Mouse (Mus musculus): Measurements from ENCODE around the gene Capza2.
A peak's percentile ranks its signal among the peaks of the same experiment; 100 is the strongest.
"Not testable (repeated sequence)": the region's sequence is repeated elsewhere in the genome, so short reads cannot be mapped to it uniquely, and the experiment has no call there.

The Capza2 gene

DNA sequence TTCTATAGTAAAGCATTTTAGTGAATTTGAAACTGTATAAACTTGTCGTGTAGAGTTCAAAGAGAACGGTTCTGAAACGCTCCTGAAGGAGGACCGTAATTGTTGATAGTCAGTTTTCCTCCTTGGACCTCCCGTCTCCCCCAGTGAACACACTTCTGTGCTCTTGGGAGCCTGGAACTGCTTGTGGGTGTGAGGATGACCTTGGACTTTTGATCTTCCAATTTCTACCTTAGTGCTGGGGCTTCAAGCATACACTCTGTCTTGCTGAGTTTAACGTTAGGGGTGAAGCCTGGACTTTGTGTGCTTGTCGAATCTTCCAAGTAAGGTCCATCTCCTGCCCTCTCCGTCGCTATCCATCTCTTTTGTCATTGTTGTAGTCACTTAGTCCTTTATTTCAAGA lies 4.0 kb downstream of the Capza2 start:
- DNase-seq (ENCODE audit: low spot score) = no peak

DNA sequence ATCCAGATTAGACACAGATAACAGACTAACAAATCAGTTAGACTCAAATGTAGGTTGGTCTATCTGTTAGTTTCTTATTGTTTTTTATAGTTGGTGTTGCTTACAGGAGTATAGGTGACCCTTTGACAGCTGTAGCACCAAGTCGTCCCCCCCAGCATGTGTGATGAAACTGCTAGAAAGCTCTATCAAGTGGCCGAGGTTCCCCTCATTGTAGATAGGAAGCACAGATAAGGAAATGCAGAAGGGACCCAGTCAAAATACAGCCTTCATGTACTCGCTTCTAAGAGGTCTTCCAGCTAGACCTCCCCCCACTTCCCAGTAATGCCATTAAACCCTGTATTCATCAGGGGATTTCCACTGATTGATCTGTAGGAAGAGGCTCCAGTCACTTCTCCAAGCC lies 6.7 kb downstream of the Capza2 start:
- DNase-seq (ENCODE audit: low spot score) = no peak

DNA sequence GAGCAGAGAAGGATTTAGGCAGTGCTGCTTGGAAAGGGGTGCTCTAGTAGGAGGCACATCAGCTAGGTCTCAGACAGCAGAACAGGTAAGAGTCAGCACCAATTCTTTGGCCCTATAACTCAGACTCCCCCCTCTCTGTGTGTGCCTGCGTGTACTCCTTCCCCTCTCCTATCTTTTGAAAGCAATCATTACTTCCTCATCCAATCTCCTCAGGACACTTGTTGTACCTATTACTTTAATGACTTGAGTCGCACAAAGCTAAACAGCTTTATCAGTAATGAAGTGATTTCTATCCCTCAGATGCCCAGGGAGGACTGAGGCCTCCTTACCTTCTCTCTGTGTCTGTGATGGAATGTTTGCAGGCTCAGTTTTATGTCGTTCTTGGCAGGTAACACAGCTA lies 10.1 kb downstream of the Capza2 start:
- DNase-seq (ENCODE audit: low spot score) = no peak

DNA sequence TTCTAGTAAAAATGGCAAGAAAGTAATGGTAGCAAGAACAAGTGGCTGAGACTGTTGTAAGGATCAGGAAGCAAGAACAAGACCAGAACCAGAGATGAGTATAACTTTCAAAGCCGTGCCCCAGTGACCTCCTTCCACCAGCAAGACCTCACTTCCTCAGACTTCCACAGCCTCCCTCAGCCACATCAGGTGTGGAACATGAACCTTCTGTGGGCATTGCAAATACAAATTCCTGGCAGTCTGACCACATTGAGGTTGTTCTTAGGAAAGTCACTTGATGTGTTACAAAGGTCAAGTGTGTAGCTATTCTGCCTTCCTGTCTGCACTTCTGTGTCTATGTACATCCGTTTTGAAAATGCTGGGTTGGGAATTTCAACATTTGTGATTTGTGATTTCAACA lies 16.1 kb downstream of the Capza2 start:
- no peak for DNase-seq (ENCODE audit: low spot score)

DNA sequence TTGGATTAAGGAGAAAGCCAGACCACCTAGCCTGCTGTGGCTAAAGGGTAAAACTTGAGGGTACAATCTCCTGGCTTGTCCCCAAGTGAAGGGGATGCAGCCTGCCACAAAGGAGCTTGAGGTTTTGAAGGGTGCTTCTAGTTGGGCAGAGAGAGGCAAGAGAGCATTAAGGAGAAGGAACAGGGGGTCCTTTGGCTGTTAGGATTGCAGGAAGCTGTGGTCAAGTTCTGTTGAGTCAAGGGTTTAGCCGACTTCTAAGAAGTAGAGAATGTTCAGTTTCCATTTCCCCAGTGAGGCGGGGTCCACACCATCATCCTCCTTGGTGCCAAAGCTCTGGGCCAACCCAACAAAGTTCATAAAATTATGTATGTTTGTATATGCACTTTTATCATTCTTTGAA lies 19.0 kb downstream of the Capza2 start:
- no peak for DNase-seq (ENCODE audit: low spot score)

DNA sequence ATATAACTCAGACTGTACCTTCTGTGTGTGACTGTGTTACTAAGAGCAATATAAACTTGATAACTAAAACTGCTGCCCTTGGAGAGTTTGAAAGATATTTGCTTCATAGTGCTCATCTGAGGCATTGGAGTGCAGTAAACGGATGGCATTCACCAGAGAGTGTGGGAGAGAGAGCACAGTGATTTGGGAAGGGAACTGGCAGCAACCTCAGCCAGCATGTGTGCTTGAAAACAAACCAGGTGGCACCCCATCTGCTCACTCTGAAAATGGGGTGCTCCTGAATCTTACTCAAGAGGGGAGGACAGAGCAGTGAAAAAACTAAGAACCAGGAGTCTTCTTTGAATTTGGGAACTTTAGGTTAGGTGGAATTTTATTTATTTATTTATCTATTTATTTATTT lies 21.3 kb downstream of the Capza2 start:
- DNase-seq (ENCODE audit: low spot score) = no peak

DNA sequence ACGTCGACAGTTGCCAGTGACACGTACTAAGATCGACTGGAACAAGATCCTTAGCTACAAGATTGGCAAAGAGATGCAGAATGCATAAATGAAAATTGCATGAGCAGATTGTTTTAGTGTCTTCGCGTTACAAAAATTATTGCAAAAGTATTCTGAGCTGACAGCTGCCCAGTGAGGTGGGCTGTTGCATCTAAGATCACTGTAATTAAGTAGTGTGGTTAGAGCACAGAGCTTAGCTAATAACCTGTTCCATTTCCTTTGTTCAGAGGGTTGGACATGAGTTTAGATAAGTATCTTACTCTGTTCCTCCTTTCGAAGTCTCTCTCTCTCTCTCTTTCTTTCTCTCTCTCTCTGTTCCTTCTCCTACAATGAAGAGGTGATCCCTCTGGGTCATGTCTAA lies 29.3 kb downstream of the Capza2 start:
- DNase-seq (ENCODE audit: low spot score) = no peak

DNA sequence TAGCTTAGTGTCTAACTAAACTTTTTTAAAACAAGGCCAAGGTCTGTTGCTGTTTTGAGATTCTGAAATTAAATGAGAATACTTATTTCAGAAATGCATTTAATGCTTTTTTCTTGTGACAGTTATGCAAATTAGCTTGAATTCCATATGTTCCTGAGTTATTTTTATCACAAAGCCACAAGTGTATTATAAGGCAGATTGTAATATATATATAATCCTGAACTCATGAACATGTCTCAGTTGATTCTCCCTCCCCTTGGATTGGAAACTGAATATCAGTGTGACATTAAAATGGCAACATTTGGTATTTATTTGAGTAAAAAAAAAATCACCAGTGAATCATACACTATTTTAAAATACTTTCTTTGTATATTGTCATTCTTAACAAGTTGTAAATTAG lies 30.0 kb downstream of the Capza2 start:
- DNase-seq (ENCODE audit: low spot score) = no peak

DNA sequence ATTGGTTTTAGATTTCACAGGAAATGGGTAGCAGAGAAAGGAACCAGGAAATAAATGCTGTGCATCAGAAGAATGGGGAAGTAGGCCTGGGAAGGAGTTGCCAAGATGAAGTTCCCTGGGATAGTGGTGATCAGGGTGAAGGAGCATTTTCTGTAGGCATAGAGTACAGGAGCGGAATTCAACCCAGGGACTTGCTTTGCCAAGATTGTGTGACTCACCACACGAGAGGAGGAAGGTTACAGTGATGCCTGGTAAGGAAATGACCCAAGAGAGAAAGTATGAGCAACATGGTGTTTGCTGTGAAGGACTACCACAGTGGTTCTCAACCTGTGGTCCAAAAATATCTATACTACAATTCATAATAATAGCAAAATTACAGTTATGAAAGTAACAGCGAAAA lies 31.8 kb downstream of the Capza2 start:
- DNase-seq (ENCODE audit: low spot score) = no peak

DNA sequence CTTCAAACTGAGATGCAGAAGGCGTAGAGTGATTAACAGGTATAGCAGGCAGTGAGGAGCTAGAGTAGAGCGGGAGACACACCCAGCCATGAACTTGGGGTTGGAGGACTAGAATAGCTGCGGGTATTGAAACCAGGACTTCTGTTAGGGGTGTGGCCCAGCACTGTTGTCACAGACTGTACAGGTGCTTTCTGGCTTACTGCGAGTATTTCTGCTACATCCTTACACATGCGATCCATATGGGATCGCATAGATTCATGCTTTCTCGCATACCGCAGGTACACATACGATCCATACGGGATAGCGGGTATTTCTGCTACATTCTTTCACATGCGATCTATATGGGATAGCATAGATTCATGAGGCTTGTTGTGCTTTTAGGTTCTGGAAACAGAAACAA lies 32.3 kb downstream of the Capza2 start:
- DNase-seq (ENCODE audit: low spot score) = no peak

DNA sequence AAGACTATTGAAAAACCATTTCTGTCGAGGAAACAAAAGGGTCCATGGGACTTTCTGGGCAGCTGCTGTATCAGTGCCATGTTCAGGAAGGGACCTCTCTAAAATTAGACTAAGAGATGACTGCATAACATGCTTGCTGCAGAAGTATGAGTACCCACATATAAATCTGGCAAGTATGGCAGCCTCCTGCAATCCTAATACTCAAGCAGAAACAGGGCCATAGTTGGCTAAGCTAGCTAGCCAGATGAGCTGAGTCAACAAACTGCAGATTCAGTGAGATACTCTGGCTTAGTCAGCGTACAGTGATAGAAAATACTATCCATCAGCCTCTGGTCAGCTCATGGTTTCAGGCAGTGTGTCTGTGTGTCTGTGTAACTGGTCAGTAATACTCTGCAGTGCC lies 33.8 kb downstream of the Capza2 start:
- DNase-seq (ENCODE audit: low spot score) = no peak

DNA sequence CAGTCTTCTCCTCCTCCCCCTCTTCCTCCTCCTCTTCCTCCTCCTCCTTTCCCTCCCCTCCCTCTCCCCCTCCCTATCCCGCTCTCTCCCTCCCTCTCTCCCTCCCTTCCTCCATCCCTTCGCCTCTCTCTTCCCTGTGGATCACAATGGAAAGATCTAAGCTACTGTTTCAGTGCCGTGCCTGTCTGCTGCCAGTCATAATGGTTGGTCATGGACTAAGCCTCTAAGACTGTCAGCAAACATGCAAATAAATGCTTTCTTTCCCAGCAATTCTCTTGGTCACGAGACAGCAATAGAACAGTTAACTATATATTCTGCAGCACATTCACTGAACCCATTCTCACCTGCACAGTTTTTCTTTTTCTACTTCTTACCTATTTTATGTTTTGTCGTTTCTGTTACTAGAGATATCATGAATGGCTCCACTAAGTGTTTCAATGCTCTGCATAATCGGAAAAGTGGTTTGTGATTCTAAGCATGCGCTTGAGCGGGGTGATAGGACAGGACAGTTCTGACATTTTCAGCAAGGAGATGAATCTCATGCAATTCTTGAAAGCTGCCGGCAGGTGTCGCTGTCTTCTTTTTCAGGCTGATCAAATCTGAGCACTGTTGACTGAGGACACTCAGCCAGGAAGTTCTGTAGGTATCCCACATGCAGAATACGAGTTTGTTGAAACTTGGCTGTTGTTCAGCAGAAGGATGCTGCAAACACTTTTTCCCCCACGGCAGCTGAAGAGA lies 39.2 kb downstream of the Capza2 start:
- peak; percentile 50 for DNase-seq (ENCODE audit: low spot score)

DNA sequence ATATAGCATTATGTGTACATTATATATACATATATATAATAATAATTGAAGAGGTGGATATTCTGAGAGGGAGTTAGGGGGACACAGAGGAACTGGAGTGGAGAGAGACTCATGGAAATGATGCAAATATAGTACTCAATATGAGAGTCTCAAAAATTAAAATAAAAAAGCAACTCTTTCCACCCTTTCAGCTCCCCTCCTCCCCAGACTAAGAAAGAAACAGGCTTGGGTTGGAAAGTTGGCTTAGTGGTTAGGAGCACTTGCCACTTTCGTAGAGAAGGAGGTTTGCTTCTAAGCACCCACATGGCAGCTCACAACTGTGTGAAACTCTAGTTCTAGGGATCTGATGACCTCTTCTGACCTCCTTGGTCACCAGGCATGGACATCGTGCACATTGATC lies 41.0 kb downstream of the Capza2 start:
- no peak for DNase-seq (ENCODE audit: low spot score)

DNA sequence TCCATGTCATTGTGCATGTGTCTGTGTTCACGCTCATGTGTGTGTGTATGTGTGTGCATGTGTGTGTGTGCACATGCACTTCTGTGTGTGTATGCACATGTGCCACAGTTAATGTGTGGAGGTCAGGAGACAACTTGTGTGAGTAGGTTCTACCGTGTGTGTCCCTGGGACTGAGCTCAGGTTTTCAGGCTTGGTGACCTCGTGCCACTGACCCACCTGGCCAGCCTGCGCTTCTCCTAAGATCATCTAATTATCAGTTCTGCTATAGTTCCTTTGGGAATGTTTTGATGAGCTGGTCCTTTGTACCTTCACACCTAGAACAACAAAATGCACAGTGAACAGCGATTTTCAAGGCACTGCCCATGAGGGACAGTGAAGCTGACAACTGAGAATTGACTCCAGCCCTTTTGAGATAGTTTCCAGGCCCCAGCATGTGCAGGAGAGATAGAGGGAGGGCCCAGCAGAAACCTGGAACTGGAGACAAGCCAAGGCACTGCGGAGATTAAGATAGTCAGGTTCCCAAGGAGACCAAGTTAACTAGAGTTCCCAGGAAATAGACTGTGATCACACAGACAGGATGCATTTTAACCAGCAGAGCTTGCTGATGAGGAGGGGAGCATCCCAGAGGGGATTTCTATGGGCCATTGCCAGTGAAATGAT lies 44.4 kb downstream of the Capza2 start:
- DNase-seq (ENCODE audit: low spot score) = no peak

DNA sequence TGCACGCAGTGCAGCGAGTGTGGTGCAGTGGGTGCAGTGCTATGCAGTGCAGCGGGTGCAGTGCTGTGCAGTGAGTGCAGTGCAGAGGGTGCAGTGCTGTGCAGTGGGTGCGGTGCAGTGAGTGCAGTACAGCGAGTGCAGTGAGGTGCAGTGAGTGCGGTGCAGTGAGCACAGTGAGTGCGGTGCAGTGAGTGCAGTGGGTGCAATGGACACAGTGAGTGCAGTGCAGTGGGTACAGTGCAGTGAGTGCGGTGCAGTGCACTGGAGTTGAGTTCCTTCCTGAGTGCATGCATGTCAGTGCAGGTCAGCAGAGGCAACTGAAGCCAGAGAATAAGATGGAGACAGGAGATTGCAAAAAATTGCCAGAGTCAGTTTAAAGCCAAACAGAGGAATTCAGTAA lies 45.8 kb downstream of the Capza2 start:
- DNase-seq (ENCODE audit: low spot score) = no peak

DNA sequence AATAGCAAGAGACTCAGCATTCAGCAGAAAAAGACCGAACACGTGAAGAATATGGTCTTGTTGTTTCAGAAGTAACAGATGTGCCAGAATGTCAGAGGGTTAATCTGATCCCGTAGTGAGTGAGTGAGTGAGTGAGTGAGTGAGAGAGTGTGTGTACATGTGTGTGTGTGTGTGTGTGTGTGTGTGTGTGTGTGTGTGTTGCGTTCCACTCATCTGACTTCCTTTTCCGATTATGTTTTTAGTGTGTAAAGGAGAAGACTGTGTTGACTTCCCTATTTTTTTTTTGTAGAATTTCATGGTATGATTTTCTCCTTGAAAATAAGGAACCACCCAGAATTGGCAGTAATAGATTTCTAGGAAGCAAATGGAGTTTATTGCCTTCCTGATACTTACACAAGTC lies 52.6 kb downstream of the Capza2 start:
- DNase-seq (ENCODE audit: low spot score) = no peak

DNA sequence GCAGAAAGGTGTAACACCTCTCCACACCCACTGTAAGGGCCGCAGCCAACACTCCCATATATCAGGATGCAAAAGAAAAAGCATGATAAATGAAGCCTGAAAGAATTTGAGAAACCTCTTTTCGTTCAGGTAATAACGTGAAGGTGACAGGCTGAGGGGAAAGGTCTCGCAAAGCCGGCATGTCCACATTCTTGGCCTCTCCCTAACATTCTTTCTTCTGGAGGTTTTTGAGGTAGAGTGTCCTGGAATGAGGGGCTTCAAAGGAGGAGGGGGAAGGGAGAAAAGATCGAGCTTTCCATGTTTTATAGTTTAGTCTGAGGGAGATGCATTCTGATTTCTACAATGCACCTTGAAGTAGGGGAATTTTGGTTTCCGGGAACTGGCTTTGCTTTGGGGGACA lies 56.6 kb downstream of the Capza2 start, which contains the start of gene St7:
TSS of gene St7 (plus strand) at position 287 of the 400 bp plus-strand sequence.
- peak; percentile 22 for DNase-seq (ENCODE audit: low spot score)

DNA sequence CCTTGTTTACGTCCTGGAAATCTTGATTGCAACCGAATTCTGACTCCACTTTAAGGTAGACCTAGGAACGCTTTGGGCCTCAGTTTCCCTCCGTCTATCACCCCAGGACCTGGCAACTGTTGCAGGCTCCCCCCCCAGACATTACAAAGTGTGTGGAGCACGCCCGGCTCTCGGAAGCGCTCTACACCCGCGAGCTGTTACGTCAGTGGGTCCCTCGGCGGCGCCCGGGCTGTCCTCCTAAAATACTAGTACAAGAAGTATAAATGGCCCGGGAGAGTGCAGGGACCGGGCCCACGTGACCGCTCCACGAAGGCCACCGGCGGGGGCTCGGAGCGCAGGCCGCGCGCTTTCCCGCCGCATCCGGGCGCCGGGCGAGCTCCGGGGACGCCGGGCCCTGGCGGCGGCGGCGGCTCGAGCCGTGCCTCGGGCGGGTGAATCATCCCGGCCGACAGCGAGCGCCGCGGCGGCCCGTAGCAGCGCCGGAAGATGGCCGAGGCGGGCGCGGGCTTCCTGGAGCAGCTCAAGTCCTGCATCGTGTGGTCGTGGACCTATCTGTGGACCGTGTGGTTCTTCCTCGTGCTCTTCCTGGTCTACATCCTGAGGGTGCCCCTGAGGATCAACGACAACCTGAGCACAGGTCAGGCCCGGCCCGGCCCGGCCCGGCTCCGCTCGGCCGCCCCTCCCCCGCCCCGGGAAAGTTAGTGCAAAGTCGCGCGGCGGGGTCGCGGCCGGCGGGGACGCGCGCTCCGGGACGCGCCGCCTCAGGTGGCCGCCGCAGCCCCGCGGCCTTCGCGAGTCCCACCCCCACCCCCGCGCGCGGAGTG lies 57.9 kb downstream of the Capza2 start:
- peak; percentile 71 for DNase-seq (ENCODE audit: low spot score)

DNA sequence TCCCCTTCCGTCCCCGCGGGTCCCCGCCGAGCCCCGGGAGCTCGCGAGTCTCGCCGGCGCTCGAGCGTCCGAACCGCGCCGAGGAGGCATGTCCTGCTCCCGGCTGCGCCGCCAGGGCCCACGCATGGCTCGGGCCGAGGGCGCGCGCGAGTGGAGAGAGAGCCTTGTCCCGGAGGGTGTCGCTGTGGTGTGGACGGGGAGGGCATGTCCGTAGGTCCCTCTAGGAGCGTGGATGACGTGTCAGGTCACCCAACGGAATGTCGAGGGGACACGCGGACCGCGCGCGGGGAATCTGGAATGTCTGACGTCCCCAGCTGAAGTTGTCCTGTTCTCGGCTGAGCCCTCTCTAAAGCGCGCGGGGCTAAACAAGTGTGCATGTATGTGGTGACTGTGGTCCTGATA lies 58.5 kb downstream of the Capza2 start:
- peak; percentile 72 for DNase-seq (ENCODE audit: low spot score)

DNA sequence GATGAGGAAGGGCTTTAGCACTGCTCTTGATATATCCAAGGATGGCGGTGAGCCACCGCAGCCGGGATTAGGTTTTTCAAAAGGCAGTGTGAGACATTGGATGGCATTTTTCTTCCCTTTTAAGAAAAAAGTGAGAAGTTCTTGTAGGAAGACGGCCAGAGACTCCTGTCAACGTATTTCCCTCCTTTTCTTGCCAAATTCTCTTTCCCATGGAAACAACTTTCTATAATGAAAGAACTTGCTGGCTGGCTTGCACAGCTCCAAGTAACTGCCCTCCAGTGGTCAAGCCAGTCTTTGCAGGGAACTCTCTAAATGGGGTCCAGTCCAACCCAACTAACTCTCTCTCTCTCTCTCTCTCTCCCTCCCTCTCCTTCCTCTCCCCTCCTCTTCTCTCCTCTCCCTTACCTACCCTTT lies 60.3 kb downstream of the Capza2 start:
- DNase-seq (ENCODE audit: low spot score) = peak; percentile 68

DNA sequence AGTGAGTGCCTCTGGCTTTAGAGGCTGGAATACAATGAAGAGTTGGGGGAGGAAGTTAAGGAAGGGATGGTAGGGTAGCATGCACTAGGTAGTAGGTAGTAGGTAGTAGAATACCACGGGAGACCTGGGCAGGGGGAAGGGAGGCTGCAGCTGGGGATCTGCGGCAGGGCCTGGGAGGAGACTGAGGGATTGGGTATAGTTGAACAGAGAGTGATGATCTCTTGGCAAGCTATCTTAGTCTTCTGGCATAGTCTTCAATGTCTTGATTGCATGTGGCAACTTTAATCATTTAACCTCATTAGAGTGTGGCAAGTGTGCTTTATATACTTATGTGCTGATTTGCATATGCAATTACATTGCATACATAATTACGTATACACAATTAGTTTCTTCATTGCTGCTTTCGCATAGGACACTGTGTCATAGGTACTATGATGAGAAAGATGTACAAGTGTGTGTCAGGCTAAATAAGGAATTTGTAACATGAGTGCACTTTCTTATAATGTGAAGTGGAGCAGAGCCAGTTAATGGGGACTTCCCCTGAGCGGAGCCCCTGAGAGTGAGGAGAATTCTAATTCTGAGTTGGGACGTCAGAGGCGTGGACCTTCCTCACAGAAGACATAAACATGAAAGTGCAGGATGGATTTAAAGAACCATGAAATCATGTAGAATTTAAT lies 65.0 kb downstream of the Capza2 start:
- DNase-seq (ENCODE audit: low spot score) = no peak

DNA sequence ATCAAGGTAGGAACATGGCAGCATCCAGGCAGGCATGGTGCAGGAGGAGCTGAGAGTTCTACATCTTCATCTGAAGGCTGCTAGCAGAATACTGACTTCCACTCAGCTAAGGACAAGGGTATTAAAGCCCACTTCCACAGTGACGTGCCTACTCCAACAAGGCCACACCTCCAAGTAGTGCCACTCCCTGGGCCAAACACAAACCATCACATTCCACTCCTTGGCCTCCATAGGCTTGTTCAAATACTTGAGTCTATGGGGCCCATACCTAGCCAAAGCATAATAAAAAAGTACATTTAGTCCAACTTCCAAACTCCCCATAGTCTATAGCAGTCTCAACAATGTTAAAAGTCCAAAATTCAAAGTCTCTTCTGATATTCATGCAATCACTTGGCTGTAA lies 68.0 kb downstream of the Capza2 start:
- DNase-seq (ENCODE audit: low spot score) = not testable (repeated sequence)

Data from urinary bladder, postnatal 14 days (tissue).